Mouse (Mus musculus) megakaryocyte-erythroid progenitor cell, adult 5-6 weeks (primary cell): ENCODE data around the gene Rell1. TPM values are rescaled to one million over a fixed set of nuclear protein-coding genes. Genes with fewer than 3 reads are reported as not detected.
A peak's percentile ranks its signal among the peaks of the same experiment; 100 is the strongest.
"Not testable (repeated sequence)": the region's sequence is repeated elsewhere in the genome, so short reads cannot be mapped to it uniquely, and the experiment has no call there.

ENCODE experiments used
- ATAC-seq: replicated peaks from 2 replicates; pipeline ENCODE4 v1.8.0; 2016; ENCODE audit warnings: mild to moderate bottlenecking, inconsistent platforms; ENCODE audit not compliant: severe bottlenecking, poor library complexity, low FRiP score, low TSS enrichment
- total RNA-seq, 2 experiments: library from RNA; stranded (forward) in 1 of 2; stranded (reverse) in 1 of 2; fragments of 200-1000, 215-1000 nt in 1 of 2; fragments of >200 nt in 1 of 2; fragmentation: Nextera tagmentation in 1 of 2; gene quantifications; 2 replicates each; pipeline ENCODE4 v1.2.3; 2014 to 2017

The Rell1 gene
- total RNA-seq, 2 experiments from 2014 or later = 7.0 to 13.1 TPM

DNA sequence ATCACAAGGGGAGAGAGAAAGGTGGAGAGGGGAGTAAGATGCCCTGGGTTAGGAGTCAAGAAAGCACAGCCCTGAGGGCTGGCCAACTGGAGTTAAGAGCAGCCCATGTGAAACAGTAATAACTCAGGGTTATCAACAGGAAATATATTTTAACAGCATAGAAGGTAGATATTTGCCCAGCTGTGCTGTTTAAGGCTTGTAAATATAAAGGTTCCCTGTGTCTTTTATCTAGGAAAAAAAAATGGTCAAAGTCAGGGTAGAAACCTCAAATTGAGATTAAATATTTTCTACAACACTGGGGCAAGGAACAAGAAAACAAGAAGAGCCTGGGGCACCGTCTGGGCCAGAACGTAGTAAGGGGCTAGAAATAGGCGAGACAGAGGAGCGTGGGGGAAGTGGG is 61.2 kb downstream of the Rell1 start:
- ATAC-seq = no peak; the same call in 1 of the 2 replicates

GRCm38 (mm10) chr5:63906149-63907093 is 62.3 kb downstream of the Rell1 start:
- ATAC-seq = peak; percentile 95

DNA sequence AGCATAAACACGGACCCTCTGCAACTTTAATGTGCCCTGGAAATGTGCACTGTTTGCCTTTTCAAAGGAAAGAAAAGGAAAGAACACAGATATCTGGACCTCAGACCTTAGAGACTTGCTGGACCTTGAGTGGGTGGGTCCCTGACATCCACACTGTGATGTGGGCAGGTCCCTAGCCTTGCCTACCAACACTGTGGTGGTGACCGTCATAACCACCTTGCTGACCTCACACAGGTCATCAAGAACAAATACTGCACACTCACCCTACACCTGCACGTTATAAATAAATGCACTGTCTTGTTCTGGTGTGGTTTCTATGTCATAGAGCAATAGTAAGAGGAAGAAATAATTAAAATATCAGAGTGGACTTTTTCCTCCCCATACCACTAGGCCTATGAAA is 65.4 kb downstream of the Rell1 start:
- no peak for ATAC-seq

DNA sequence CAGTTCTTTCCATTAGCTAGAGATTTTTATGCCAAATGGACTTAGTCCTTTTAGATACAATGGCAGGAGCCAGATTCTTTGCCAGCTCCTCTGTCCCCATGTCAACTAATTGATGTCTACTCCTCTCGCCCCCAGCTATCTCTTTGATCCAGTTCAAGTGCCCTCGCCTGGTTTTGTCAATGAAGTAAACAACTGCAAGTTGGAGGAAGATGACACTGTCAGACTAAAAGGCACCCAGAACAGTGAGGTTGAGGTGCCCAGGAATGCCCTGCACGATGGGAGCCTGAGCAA is 70.9 kb downstream of the Rell1 start:
- no peak for ATAC-seq

GRCm38 (mm10) chr5:63897001-63897819 is 71.5 kb downstream of the Rell1 start:
- not testable (repeated sequence) for ATAC-seq

DNA sequence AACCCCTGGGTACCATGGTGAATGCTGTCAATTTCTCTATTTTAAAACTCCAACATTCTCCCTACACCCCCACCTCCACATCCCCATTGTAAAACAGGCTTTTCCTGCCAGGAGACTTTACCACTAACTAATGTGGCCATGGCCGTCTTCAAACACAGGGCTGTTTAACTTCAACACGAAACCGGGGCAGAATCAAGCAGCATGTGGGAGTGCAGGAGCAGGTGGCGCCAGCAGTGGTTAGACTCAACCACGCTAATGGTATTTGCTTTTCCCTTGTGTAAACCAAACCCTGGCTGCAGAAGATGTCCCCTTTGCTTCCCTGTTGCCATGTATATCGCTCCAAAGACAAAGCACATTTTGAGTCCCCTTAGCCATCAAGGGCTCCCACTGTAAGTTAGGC is 76.8 kb downstream of the Rell1 start:
- ATAC-seq = no peak

DNA sequence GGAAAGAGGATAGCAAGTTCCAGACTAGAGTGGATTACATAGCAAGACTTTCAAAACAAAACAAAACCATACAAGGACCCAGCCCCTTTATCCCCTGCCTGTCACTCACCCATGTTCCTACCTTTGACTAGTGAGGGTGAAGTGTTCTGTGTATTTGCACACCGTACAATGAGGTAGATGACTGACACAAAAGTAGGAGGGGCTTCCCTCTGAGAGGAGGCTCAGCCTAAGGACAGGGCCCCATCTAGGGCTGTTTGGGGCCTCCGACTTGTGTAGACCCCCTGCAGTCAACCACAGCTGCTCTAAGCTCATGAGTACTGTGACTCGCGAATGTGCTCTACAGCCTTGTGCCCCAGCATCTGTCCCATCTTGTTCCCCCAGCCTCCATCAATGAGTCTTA is 77.5 kb downstream of the Rell1 start:
- ATAC-seq = no peak

DNA sequence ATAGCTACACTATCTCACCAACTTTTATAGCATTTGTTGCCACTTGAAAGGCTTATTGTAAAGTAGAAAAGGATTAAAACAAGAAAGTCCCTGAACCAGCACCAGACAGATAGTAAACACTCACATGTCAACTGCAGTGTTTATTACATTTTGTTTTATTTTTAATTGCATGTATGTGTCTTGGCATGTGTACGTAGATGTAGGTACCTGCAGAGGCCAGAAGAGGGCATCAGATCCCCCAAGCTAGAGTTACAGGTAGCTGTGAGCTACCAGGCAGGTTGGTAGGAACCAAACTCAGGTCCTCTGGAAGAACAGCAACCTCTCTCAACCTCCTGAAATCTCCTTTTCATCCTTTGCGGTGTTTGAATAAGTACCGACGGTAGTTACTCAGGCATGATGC is 81.6 kb downstream of the Rell1 start:
- ATAC-seq = 0 out of 2 replicates have a peak, but pooled peaks have one; percentile 48

GRCm38 (mm10) chr5:63886709-63887108 is 82.0 kb downstream of the Rell1 start:
- peak; percentile 62 for ATAC-seq

DNA sequence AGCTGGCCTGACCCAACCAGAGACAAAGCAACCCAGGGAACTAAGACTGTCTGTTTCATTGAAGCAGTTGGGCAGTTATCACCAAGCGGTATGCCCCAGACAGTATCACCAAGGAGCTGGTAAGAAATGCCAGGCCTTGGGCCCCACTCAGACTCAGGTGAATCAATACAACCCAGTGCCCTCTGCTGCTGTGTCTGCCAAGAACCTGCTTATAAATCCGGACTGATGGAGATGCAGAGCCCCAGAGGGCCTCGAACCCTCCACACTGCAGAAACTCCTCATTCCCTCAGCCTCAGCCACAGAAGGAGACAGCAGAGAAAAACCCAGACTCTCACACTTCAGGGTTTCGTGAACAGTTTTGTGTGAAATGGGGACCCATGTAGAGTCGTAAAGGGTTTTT is 82.4 kb downstream of the Rell1 start:
- no peak for ATAC-seq

DNA sequence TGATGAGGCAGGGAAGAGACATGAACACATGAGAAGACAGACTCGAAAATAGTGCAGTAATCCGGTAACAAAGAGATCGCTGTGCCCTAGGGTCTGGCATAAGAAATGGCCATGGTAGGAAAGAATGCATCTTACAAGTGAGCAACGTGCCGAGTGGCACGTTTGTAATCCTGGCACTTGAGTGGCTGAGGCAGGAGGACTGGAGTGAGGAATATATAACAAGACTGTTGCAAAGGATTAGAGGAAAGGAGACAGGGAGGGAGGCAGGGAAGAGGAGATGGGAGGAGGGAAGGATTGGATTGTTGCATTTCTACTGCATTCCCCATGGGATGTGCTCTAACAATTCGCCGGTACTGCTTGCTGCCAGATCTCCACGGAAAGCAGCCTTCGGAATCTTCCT is 89.7 kb downstream of the Rell1 start:
- no peak for ATAC-seq

DNA sequence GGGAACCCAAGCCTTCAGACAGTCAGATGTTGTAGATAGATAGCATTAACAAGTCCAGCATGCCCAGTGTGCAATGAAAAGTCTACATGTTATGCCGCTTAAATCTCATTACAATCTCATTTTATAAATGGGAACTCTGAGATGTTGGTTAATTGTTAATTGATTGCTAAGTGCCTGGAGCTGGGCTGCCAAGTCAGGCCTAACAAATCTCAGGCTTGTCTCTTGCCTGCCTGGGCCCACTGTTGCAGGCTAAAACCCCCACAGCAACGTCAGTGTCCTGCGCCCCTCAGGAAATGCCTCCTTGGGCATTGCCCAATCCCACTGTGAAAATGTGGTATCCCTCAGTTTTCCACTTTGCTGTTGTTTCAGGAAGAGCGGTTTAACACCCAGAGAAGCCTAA is 92.6 kb downstream of the Rell1 start:
- ATAC-seq = no peak

GRCm38 (mm10) chr5:63874880-63875279 is 93.8 kb downstream of the Rell1 start:
- no peak for ATAC-seq

- ATAC-seq = no peak
These were observed 96.3 kb downstream of the Rell1 start for GRCm38 (mm10) chr5:63872176-63872932.

DNA sequence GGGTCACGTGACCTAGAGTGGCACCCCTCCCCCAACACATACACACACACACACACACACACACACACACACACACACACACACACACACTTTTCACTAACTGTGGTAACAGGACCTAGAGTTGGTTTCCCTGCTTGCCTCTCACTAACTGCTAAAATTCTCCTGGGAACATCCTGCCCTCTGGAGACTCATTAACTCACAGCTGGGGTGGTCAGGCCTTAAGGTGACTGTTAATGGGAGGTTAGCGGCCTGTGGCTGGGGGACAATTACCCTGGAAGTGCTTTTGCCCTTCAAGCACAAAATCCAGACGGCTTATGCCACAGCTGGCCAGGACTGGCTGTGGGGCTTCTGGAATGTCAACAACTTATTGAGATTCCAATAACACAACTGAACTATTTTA is 101.3 kb downstream of the Rell1 start:
- no peak for ATAC-seq

DNA sequence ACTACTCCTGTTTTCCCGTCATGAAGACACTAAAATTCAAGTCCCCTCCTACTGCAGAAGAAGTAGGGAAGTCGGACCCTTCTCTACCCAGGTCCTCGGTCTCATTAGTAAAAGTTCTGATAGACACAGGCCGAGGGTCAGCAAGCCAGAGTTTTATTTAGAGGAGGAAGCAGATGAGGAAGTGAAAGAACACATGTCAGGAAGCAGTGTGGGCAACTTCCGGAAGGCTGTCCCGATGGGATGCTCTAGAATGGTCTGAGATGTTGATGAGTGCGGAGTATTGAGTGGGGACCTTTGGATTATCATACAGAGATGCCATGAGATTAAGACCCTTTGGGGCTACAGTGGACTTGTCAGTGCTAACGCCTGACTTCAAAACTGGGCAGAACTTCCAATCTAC is 109.8 kb downstream of the Rell1 start:
- no peak for ATAC-seq
